Mouse (Mus musculus) thymus, postnatal 14 days (tissue): Measurements from ENCODE around the gene Obscn.

Source experiments
- DNase-seq: peaks from one replicate; pipeline ENCODE4 v3.0.0; 2021

Gene Obscn

DNA sequence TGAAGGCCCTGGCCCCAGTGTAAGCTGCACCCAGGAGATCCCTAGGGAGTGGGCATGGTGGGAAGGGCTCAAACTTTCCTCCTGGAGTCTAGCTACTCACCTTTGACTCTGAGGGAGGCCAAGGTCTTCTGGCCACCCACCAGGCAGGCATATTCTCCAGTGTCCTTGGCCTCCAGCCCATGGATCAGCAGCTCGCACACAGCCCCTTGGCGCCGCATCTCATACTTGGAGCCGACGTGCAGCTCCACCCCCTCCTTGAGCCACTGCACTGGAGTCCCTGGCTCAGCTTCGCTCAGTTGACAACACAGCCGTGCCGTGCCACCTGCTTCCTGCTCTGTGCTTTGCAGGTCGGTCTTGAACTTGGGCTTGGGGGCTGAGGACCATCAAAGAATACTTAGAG, 85.2 kb downstream of the Obscn start:
- no peak for DNase-seq

DNA sequence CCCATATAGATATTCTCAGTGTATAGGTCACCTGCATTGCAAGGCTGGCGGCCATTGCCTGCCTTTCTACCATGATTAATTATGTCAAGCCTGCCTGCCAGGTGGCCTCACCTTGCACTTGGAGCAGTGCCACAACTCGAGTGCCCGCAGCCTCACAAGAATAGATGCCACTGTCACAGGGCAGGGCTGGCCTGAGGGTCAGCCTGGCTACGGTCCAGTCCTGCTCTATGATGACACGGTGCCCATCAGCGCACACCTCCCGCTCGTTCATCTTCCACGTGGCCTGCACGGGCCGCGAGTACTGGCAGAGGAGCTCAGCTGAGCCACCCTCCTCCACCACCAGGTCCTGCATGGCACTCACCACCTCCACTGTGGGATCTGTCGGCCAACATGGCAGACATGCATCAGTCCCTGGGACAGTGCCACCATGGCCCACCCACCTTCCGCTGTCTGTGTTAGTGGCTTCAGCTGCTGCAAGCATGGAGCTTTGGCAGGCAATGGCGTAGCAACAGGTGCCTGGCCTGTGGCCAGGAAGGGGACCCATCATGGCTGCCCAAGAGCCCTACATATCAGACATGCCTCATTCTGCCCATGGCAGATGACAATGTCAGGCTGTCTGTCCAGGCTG, 91.4 kb downstream of the Obscn start:
- no peak for DNase-seq

DNA sequence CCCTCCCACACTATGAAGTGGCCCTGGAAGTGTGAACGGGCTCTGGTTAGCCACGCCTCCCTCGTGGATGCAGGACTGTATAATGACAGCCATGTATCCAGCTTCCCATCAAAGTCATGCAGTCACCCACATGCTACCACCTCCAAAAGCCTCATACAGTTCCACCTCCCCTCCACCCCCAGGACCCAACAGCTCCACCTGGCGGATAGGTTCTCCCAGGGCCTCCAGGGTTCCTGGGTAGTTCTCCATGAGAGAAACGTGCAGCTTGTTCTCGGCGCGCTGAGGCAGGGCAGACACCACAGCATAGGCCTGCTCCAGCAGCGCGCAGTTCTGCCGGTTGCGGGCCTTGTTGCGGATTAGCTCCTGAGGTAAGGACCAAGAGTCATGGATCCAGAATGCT, 107.2 kb downstream of the Obscn start:
- DNase-seq: peak; percentile 11

DNA sequence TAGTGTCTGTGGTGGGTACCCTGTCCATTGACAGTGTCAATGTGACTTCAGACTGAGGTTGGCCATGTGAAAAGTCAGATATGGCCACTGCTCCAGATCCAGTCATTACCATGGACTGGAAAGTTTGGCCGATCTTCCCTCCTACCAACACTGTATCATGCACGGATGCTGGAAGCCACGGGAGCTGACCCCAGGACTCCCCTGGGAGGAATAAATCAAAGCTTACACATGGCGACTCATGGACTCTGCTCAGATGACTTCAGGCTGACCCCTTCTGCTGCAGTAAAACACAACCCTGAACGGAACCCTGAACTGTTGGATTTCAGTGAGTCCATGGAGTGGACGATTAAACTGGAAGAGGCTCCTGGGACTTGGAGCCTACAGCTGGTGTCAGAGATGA, 109.8 kb downstream of the Obscn start:
- no peak for DNase-seq

DNA sequence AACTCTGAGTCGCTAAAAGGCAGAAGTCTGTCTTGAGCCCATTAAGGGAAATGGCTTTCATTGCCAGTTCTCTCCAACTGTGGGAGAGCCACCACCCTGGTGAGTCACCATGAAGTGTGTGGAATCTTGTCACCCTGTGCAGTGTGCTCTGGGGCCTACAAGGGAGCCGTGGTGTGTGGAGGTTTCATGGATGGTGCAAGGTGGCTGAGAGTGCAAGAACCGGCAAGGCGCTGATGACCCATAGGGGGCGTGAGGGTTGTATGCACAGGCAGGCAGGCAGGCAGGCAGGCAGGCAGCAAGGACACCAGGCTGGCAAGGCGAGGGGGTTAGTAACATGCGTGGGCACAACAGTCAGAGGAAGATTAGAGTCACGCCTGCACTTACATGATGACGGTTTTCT, 121.2 kb downstream of the Obscn start:
- DNase-seq: peak; percentile 63

DNA sequence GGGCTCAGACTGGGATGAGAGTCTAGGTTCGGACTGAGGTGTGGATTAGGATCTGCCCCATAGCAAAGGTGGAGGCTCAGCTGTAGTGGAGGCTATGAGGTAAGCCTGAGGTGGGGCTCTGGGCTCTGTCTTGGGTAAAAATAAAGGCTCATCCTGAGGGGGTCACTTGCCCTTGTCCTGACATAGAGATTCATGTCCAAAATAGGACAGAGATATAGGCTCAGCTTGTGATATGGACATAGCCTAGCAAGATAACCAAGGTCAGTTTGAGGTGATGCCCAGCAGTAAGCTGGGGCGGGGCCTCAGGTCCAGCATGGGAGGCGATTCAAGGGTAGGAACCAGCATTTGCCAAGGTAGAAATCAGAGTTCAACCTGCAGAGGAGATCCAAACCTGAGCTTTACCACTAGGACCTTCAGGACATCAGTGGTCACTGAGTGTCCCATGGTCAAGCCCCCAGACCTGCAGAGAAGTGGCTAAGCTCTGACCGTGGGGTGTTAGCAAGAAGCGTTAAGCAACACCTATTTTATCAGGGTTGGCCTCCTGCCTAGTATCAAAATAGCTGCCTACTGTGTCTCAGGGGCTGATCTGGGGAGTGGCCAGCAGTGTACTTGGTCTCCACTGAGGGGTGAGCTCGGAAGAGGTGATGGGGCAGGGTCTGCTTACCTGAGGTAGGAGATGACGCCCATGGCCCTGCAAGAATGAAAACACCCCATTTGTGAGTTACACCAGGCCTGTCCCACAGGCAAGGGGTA, 133.7 kb downstream of the Obscn start:
- DNase-seq: no peak

DNA sequence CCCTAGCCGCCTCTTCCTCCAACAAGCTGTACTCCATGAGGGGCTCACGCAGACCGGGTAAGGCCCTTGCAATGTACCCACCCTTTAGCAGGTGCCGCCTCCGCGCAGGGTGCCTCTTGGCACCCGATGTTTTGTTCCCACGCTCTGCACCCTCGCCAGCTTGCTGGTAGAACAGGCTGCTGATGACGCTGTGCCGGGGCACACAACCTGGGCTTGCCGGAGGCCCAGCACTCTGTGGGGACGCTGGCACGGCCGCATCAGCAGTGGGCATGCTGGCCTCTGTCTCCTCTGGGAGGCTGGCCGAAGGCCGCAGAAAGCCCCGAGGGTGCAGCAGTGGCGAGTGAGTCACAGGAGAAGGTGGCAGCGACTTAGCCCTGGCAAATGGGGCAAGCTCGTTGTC, 135.6 kb downstream of the Obscn start:
- DNase-seq: no peak

DNA sequence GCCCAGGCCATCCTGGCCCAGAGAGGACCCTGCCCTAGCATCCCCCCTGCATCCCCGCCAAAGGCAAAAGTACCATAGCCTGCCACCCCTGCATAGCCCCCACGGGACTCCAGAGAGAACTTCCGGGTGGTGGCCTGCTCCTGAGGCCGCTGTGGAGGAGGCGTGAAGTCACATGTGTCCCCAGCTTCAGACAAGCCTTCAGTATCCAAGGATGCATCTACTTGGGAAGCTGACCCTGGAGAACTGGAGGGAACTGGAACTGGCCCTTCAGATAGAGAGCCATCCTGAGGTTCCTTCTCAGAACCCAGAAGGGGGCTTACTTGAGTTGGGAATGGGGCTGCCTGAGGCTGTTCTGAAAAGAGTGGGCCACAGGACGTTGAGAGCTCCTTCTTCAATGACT, 136.4 kb downstream of the Obscn start:
- no peak for DNase-seq

DNA sequence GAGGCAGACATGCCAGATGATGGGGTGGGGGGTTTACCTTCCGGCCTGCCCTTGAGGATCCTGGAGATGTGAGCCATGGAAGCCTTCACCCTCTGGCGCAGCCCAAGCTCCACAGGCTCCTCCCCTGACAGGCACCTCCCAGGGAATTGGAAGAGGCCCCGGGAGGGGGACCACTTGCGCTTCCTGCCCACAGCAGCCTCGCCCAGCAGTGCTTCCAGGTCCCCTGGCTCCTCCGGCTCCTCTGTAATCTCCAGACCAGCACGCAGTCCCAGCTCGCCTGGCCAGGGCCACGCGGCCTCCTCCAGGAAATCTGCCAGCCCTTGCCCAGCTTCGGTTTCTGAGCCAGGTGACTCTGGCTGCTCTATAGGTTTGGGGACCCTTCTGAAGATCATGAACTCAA, 137.0 kb downstream of the Obscn start:
- no peak for DNase-seq

DNA sequence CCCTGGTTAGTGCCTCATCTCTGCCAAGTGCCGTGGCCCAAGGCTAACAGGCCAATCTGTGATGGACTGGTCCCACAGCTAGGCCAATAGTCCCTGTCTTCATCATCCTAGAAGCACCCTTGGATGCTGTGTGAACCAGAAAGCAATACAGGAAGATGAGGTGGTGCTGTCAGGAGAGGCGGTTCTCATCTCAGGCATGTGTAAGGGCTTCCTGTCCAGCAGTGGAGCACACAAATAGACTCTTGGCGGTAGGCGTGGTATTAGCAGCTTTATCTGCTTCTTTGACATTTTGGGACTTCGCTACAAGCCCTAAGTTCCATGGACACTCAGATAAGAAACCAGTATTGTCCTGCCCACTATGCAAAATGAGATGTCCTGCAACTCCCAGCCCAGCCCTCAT, 138.7 kb downstream of the Obscn start:
- no peak for DNase-seq

DNA sequence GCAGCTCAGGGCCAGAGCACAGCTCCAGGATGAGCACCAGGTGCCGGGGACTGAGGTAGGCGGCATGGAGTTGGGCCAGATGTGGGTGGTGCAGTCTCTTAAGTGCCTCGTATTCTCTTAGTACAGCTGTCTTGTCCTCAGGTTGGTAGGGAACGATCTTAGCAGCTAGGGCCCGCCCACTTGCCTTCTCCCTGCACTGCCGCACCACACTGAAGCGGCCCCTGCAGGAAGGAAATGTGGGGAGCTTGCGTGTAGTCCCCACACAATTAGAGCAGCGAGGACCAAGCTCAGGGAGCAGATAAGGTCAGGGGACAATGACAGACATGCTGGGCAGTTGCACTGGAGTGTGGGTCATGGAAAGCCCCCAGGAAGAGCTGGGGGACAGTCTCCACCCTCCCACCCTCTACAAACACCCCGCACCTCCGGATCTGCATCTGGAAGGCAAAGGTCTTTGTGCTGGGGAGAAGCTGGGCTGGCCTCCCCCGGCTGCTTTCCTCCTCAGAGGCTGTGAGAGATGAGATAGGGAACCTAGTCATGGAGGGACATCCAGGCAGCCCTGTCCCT, 140.3 kb downstream of the Obscn start:
- peak; percentile 86 for DNase-seq

DNA sequence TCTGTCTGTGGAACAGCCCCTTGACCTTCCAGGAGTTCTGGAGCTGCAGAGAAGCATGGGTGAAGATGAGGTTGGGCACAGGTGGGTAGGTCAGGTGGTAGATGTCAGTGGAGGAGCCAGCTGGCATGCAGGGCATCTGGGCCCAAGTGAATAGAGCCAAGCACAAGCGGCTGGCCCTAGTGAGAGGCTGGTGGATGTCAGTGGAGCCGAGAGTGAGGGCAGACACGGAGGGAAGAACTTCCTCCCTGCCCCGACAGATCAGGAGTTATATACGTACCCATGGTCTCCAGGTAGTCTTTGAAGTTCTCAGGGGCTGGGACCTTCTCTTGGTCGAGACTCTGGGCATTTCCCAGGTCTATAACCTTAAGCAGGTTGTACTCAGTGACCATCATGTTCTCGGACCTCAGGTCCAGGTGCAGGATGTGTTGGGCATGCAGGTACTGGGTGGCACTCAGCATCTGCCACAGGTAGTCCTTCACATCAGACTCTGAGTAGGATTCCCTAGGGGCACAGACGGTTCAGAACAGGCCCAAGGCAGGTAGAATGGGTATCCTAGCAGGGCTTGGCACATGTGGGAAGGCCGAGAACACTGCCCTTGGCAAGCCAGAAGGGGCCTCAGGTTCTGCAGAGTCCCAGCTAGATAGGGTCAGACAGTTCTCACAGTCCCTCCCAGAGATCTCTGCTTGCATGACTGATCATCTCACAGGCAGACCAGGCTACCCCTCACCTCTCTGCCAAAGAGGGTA, 141.0 kb downstream of the Obscn start:
- DNase-seq: no peak

DNA sequence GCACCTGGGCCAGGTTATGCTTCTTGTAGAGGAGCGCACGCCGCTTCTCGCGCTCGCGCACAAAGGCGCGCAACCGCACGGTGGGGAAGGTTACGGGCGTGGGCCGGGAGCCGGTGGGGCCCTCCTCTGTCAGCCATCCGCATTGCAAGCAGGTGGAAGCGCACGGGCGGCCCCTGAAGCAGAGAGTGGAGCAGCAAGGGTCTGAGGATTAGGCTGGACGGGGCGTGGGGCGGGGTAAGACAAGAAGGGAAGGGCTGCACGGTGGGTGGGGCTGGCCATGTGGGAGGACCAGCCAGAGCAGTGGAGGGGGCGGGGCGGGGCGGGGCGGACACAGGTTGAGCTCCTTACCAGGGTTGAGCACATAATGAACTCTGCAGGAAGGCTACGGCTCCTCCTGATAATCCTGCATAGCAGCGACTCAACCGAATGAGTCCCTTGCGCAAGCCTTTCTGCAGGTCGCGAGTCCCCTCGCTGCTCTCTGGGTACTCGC, 141.8 kb downstream of the Obscn start:
- peak; percentile 79 for DNase-seq

DNA sequence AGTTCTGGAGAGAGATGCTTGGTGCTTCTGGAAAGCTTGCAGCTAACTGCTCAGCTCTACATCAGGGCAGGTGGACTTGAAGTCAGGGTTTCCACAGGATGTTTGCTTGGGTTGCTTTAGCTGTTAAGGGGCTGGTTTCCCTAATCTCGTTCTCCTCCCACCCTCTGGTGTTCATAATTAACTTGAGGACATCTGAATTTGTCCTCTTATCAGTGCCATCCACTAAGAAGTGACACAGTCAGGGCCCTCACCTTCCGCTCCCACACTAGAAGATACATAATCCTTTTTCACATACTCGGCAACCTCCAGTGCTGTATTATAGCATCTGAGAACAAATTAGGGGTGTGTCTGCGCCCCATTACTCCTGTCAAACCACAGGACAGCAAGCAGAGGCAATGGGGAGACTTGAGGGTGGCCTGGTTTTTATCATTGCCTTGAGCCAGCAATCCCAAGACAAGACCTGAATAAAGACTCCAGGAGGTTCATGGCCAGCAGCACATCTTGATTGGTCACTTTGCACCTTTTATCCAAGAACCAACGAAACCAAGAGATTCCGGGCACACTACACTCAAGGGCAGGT, 143.0 kb downstream of the Obscn start:
- DNase-seq: no peak

DNA sequence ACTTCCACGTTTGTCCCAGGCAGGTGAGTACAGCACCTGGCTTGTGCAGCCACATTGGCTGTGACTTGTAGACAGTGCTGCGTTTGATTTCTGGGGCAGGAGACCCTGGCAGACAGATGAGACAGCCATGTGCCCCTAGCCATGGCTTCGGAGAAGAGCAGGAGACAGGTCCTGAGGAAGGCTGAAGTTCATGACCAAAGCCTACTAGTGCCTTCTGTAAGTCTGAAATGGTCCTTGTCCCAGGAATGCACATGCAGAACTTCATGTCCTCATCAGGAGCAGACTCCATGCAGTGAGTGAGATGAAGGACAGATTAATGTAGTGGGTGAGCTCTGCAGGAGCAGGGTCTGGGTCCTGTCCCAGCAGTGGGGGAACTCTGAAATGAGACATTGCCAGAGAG, 144.3 kb downstream of the Obscn start:
- no peak for DNase-seq

DNA sequence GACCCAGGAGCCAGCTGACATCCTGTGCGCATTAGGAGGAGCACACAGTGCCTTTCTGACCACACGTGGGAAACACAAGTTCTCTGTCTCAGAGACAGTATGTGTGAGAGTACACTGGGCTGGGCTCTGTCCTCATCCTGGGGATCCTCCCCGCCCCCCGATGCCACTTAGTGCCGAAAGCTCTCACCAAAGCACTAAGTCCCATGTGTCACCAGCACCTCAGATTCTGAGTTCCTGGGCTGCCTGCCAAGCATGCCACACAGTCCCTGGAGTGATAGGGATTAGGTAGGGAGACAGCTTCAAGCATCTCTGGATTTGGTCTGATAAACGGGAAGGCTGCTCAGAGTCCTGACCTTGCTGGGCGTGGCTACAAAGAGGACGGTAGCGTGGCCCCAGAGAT, 145.4 kb downstream of the Obscn start:
- DNase-seq: no peak

DNA sequence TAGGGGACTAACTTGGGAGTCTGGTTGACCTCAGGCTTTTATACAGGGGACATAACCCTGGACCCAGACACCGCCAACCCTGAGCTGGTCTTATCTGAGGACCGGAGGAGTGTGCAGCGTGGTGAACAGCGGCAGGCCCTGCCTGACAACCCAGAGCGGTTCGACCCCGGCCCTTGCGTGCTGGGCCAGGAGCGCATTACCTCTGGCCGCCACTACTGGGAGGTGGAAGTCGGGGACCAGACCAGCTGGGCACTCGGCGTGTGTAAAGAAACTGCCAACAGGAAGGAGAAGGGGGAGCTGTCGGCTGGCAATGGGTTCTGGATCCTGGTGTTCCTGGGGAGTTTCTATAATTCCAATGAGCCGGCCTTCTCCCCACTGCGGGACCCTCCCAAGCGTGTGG, 146.1 kb downstream of the Obscn start:
- DNase-seq: no peak

DNA sequence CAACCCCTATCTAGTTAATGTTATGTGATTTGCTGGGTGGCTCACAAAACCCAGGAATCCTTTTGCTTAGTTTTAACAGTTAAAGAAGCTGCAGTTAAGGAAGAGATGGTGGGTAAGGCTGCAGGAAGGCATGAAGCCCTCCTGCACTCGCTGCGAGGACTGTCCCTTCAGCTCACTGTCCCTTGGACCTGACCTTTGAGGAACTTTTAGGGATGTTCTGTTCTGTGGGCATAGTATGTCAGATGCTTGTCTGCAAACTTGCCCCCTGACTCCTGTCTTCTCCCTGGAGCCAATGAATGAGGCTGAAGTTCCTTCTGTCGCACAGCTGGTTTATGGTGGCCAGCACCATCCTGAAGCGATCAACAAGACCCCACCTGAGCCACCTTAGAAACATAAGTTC, 147.0 kb downstream of the Obscn start:
- DNase-seq: no peak

DNA sequence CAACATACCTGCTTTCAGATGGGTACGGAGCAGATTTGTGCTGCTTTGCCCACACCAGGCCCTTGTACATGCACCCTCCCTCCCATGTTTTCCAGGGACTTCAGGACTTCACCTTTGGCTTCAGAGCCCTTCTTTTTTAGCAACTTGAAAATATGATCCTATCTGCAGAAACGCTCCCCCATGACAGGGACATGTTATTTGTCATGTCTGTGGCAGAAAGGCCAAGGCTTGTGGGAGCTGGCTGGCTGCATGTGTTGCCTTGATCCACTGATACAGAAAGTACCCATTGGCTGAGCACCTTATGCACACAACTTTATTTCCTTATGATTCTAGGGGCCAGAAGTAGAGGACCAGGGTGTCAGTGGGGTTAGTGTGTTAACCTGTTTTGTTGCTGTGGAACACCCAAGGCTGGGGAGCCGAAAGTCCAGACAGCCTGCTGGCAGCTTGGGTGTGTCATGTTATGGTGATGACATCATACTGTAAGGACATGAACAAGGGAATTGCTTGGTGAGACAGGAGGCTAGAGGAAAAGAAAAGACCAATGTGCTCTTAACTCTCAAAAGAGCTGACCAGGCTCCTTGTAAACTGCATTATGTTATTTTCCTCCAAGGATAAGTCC, 150.8 kb downstream of the Obscn start:
- no peak for DNase-seq

DNA sequence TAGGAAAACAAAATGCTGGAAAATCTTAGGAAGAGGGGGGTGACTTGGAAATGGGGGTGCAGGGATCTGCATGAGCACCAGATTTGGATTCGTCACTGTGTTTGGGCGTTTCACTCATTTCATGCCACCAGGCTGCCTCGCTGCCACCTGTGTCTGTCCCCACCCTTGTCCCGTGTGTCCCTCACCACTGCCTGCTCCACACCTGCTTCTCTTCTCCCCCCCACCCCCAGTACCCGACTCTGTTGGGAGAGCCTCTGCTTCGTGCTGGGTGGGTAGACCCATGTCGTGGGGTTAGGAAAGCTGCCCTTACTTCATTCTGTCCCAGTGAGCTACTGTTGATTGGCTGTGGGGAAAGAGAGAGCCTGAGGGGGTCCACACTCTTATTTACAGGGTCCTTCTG, 151.5 kb downstream of the Obscn start:
- peak; percentile 63 for DNase-seq

DNA sequence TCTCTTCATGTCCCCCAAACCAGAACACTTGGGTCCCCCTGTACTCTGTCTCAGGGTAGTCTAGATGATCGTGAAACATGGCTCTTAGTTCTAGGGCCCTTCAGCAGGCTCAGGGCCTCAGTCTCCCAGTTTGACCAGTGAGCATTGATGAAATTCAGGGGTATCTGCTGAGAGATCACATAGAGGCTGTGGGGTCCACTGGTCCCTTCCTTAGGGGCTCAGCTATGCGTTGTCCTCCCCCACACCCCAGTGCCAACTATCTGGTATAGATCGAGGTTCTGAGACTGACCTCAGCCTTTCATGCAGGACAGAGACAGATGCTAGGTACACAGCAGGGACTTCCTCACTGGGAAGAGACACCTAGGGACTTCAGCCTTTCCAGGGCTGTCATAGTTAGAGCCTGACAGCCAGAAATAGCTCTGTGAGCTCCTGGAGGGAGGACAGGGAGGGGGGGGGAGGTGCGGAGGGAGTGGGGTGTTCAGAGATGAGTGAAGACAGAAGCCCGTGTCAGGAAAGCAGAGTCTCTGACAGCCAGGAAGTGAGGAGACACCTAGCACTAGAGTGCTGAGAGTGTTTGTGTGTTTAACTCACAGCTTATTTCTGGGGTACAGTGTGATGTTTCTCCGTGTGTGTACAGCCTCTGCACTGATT, 152.4 kb downstream of the Obscn start:
- DNase-seq: no peak

DNA sequence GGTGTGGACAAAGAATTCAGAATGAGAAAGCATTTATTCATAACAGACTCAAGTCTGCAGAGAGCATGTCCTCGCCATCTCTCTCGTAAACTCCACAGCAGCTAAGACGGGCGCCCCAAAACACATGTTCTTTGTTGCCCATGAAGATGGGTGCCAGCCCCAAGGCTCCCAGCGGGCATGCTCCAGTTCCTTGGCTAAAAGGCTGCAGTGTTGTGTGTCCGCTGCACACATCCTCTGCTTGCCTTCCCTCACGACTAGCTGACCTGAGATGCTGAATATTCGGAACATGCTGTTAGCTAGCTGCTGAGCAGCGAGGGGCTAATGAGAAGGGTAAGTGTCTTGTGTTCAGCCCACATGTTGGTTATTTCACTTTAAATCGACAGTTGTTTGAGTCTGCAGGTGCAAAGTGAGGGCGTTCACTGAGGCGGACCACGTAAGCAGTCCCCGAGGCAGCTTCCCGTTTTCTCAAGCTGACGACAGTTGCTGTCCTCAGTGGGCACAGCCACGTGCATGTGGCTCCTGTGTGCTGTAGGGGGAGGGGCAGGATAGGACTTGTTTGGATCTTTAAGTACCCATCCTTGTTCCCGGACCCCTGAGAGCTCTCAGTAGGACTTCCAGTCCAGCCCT, 153.6 kb downstream of the Obscn start:
- peak; percentile 79 for DNase-seq
